28 mouse cellular contexts compared by ENCODE assay signal in the genomic region with DNA sequence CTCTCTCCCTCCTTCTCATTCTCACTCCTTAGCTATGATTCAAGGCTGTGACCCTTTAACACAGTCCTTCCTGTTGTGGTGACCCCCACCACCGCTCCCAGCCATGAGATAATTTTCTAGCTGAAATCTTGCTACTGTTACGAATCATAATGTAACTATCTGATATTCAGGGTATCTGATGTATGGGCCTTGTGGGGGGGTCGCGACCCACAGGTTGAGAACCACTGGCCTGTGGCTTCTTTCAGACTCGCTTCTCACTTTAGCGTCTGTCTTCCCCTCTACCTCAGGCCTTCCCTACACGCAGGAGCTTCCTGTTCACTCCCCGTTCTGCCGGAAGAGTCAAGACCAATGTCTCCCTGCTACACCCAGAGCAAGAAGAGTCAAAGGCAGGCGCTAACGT.
"Had no signal": no experiment of that assay in that cellular context is flagged by ENCODE, and none has a peak within 500 bp of the region (broad histone marks: within the 10 kb centered on the region; RNA-seq: fewer than 3 reads in every experiment).

No protein-coding gene starts in this region.

- DNase-seq: left cerebral cortex, postnatal 4 days; liver; liver, embryonic 13.5 days; liver, postnatal 0 days; lung, adult 18-20 months; lung, adult 2 months; lung, embryonic 14.5 days; lung, postnatal 10 days; lung, postnatal 14 days; lung, postnatal 36 days; lung, postnatal 4 days; midbrain, embryonic 14.5 days had no signal

- H3K27ac ChIP-seq: limb, embryonic 10.5 days; limb, embryonic 12.5 days; limb, embryonic 13.5 days; limb, embryonic 15.5 days; liver, embryonic 12.5 days; liver, embryonic 13.5 days; liver, embryonic 14.5 days; liver, embryonic 15.5 days; lung, embryonic 15.5 days; macrophage; midbrain, embryonic 10.5 days; midbrain, embryonic 12.5 days; midbrain, embryonic 13.5 days; midbrain, embryonic 15.5 days; neural tube, embryonic 12.5 days had no signal

- H3K4me3 ChIP-seq: limb, embryonic 10.5 days; limb, embryonic 12.5 days; limb, embryonic 13.5 days; limb, embryonic 15.5 days; liver, embryonic 12.5 days; liver, embryonic 13.5 days; liver, embryonic 15.5 days; lung, embryonic 15.5 days; megakaryocyte, embryonic 14.5 days; midbrain, embryonic 10.5 days; midbrain, embryonic 12.5 days; midbrain, embryonic 13.5 days; midbrain, embryonic 15.5 days; myocyte; neural tube, embryonic 12.5 days had no signal

- H3K9me3 ChIP-seq: limb, embryonic 10.5 days; limb, embryonic 12.5 days; limb, embryonic 13.5 days; limb, embryonic 15.5 days; liver, embryonic 12.5 days; liver, embryonic 13.5 days; liver, embryonic 15.5 days; lung, embryonic 15.5 days; megakaryocyte, embryonic 14.5 days; midbrain, embryonic 10.5 days; midbrain, embryonic 12.5 days; midbrain, embryonic 13.5 days; midbrain, embryonic 15.5 days; neural tube, embryonic 12.5 days had no signal

- H3K9ac ChIP-seq: limb, embryonic 12.5 days; limb, embryonic 13.5 days; limb, embryonic 15.5 days; liver, embryonic 12.5 days; liver, embryonic 13.5 days; liver, embryonic 14.5 days; liver, embryonic 15.5 days; liver, postnatal 0 days; lung, embryonic 14.5 days; lung, embryonic 15.5 days; midbrain, embryonic 12.5 days; midbrain, embryonic 13.5 days; midbrain, embryonic 15.5 days; neural tube, embryonic 12.5 days had no signal
